Mouse (Mus musculus) layer of hippocampus, postnatal 10 days (tissue): ENCODE results near the gene Mylk3. TPM values are rescaled to one million over a fixed set of nuclear protein-coding genes. Genes with fewer than 3 reads are reported as not detected.
A peak's percentile ranks its signal among the peaks of the same experiment; 100 is the strongest.

Experiments
- DNase-seq, 2 experiments: peaks; one replicate each; pipeline ENCODE4 v3.0.0; 2021; ENCODE audit warnings: low spot score in 2 of 2
- long read RNA-seq: library from polyadenylated mRNA; stranded (forward); transcript quantifications from one replicate; pipeline ENCODE4 v2.0.0, GENCODE M21; 2023
- total RNA-seq, 2 experiments: library from RNA; stranded (reverse); gene quantifications; 2 replicates each; pipeline ENCODE4 v1.2.3; 2021

The Mylk3 gene
- total RNA-seq = under 1 TPM; 0.36 to 0.39 TPM
- long read RNA-seq, partial matches to known transcripts = 0 of 1 reads
- long read RNA-seq, other reads (novel, unspliced or antisense) = 1 of 1 reads

- DNase-seq = peak; percentile 24 to 35
Measured at GRCm38 (mm10) chr8:85386205-85386604, at the start of gene Mylk3. TSS of gene Mylk3 (minus strand) at chr8:85386345.

DNA sequence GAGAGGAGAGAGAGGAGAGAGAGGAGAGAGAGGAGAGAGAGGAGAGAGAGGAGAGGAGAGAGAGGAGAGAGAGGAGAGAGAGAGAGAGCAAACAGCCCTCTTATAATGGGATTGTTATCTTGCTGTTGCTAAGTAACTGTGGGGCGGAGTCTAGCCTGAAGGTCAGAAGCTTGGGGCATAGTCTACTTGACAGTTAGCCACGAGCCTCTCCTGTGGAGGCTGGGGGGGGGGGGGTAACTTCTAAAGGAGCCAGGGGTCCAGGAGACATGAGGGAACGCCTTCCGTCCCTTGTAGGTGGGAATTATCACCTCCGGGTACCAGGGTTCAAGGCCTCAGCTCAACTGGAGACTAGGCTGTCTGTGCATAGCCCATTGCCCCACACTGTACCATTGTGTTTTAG is 49.6 kb upstream of the Mylk3 start:
- no peak for DNase-seq

GRCm38 (mm10) chr8:85434817-85435216 is 48.7 kb upstream of the Mylk3 start:
- no peak for DNase-seq

GRCm38 (mm10) chr8:85433017-85433393 is 46.9 kb upstream of the Mylk3 start:
- DNase-seq = no peak

DNA sequence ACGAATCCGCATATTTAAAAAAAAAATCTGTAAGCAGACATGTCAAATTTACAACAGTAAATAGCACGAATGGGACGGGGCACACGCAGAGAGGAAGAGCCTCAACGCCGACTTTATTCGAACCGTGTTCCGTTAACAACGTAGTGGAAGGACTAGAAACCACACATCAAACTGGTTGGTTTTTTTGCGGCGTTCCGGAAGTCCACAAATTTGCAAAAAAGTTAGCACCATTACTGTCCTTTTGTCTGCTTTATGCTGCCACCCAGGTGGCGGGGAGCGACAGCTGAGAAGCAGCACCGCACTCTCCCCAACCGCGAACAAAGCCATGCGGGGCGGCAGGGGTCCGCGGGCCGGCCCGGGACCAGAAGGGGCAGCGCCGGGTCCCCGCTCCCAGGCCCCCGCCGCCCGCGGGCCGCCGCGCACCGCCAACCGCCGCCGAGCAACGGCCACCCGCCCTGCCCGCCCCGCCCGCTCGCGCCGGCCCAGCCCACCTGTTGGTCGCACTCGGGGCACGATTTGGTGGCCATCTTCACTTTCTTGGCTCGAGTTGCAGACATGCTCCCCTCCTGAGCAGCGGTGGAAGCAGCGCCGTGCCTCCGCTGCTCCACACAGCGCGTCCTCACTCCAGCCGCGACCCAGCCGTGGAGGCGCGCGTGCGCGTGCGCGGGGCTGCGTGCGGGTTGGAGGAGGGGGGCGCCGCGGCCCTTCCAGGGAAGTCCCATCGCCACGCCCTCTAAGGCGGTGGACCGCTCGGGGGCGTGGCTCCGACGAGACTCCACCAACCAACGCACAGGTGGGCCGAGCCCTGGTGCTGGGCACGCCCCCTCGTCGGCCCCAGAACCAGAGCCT is 46.2 kb upstream of the Mylk3 start, which contains the start of gene 4921524J17Rik:
4921524J17Rik (minus strand) TSS at position 666 of the 849 bp plus-strand sequence.
- DNase-seq = peak; percentile 94 to 98

GRCm38 (mm10) chr8:85431281-85432167 is 45.4 kb upstream of the Mylk3 start:
- no peak for DNase-seq

- DNase-seq = no peak
Measured at GRCm38 (mm10) chr8:85430801-85431200, 44.7 kb upstream of the Mylk3 start.

DNA sequence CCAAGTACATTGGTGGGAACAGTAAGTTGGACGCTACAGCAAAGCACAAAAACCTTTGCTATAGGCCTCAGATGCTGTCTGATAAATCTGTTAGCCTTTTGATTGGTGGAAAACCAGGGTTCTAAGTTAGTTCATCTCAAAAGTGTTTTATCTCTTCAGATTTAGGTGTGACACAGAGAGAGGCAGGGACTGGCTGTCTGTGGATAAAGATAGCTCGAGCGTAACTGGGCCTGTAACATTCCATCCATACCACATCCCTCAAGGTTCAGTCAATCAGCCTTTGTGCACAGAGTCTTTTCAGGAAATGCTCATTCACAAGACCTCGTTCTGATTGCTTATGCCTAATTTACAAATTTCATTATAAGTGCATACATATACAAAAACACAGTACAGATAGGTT is 43.1 kb upstream of the Mylk3 start:
- DNase-seq = no peak

- DNase-seq = no peak
Measured at GRCm38 (mm10) chr8:85427026-85427425, 40.9 kb upstream of the Mylk3 start.

DNA sequence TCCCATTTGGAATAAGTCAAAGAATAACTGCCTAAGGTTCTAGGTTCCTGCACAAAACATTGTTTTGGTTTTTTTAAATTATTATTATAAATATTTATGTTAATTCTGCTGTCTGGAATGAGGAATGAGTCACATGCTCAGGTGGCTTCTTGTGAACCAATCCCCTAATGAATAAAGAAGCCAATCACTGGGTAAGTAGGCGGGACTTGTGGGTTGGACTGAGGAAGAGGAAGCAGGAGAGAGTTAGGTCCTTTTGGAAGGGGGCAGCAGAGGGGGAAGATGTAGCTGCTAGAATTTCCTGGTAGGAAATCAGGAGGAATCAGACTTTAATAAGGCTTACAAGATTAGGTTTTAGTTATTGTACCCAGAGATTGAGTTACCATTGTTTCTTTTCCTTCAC is 35.2 kb upstream of the Mylk3 start:
- DNase-seq = no peak

DNA sequence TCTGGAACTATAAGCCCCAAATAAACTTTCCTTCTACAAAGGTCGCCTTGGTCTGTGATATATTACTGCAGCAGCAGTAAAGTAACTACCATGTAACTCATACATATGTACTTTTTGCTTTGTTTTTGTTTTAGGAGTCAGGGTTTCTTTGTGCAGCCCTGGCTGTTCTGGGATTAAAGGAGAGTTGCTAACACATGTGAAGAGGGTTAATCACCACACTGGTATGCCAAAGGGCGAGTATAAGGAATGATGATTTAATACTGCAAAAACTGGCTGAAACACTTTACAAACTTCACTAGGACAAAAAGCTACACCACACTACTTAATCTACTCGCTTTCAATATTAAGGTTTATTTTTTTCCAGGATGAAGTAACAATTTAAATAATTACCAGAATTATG is 22.4 kb upstream of the Mylk3 start:
- DNase-seq = no peak

GRCm38 (mm10) chr8:85408053-85408505 is 21.9 kb upstream of the Mylk3 start:
- DNase-seq = peak; percentile 28 to 42

DNA sequence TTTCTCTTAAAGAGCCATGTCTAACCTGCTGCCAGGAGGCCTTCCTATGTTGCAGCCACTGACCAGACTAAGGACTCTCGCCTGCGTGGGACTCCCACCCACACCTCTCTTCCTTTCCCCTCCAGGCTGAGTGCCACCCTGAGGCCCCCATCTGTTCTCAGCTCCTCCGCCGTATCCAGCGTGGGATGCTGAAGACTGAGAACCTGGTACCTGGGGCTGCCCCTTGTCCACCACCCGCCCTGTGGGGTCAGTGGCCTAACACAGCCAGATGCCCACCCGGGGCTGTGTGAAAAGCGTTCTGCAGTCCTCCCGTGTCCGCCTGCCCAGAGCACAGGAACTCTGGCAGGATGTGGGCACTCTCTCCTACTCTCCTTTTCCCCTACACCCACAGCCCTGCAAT is 19.8 kb upstream of the Mylk3 start:
- no peak for DNase-seq

GRCm38 (mm10) chr8:85405418-85405817 is 19.3 kb upstream of the Mylk3 start:
- DNase-seq = no peak

DNA sequence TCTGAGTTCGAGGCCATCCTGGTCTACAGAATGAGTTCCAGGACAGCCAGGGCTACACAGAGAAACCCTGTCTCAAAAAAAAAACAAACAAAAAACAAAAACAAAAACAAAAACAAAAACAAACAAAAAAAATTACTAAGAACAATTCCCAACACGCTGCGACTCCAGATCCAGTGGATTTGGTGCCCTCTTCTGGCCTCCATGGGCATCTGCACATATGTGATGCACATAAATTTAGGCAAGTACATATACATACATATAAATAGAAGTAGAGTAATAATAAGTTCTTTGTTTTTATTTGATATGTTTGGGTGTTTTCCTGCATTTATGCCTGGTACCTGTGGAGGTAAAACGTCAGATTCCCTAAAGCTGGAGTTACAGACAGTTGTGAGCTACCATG is 12.4 kb upstream of the Mylk3 start:
- no peak for DNase-seq

GRCm38 (mm10) chr8:85397508-85397907 is 11.4 kb upstream of the Mylk3 start:
- peak; percentile 45 to 47 for DNase-seq

DNA sequence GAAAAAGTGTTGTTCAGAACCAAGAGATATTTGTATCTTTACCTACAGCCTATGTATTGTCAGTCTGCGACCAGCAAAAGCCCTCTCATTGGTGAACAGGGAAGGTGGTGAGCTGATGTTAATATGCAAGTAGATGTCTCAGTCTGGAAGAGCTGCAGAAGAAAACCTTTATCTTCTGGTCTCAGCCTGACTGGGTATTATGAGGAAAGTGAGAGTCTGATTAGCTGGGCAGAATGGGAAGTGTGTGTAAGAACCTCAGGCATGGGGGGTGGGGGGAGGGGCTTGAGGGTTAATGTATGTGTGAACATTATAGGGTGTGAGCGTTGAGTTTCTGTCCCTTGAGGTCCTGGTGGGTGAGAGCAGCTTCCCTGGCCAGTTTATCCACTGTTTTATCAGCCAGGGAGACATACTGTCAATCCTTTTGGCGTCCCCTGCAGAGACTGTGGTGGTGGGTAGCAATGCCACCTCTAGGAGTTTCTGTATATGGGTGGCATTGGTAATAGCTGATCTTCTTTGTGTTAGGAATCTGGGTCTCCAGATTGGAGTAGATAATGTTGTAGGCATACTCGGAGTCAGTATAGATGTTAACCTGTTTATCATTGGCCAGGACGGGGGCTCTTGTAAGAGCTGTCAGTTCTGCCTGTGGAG is 10.4 kb upstream of the Mylk3 start:
- no peak for DNase-seq

- DNase-seq = no peak
Measured at GRCm38 (mm10) chr8:85395681-85396431, 9.7 kb upstream of the Mylk3 start.

DNA sequence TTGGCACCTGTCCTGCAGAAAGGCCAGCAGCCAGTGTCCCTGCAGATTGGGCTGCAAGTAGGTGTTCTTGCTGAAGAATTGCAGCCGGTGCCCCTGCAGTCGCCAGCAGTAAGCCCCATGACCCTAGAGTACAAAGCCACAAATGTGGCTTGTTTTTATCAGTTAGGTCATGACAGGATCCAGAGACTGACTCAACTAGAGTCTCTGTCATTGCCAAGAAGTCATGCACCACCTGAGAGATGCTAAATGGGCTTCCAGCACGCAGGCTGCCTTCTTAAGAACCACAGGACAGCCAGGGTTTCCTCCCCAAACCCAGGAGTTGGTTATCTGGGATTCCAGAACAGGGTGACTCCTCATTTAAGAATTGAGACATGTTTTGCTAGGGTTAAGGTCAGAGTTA is 8.9 kb upstream of the Mylk3 start:
- no peak for DNase-seq

- no peak for DNase-seq
Measured at GRCm38 (mm10) chr8:85393199-85393598, 7.1 kb upstream of the Mylk3 start.

- DNase-seq = no peak
Measured at GRCm38 (mm10) chr8:85391438-85391837, 5.3 kb upstream of the Mylk3 start.
